Mouse (Mus musculus) heart, embryonic 14.5 days (tissue): ENCODE results near the gene Samd14. TPM values are rescaled to one million over a fixed set of nuclear protein-coding genes. Genes with fewer than 3 reads are reported as not detected.

ENCODE experiments used
- ATAC-seq: fragments of 200-750 bp; cut with Nextera tagmentation; 2 replicates; pipeline ENCODE4 v1.8.0; 2017; ENCODE audit warnings: low read depth, moderate TSS enrichment; ENCODE audit not compliant: insufficient number of reproducible peaks, insufficient read depth, low FRiP score
- H3K27ac ChIP-seq, 2 experiments: fragments of 200-500 bp in 1 of 2; fragments of 300-500 bp in 1 of 2; sonication (generic) in 1 of 2; replicated peaks in 1 of 2; 2 replicates each; pipeline ENCODE4 v1.5.1; 2012 to 2014; ENCODE audit warnings: low read depth in 2 of 2, low read length in 2 of 2, control low read depth in 1 of 2, mild to moderate bottlenecking in 1 of 2, mixed read lengths in 1 of 2; ENCODE audit not compliant: control insufficient read depth in 1 of 2, insufficient read depth in 1 of 2
- H3K27me3 ChIP-seq: fragments of 300-500 bp; sonication (generic); 2 replicates; pipeline ENCODE4 v1.6.1; 2014; ENCODE audit warnings: mild to moderate bottlenecking, low read length, control low read depth; ENCODE audit not compliant: control insufficient read depth, insufficient read depth
- H3K36me3 ChIP-seq: fragments of 300-500 bp; sonication (generic); 2 replicates; pipeline ENCODE4 v1.6.1; 2014; ENCODE audit warnings: mild to moderate bottlenecking, control low read depth, low read length, mixed read lengths; ENCODE audit not compliant: control insufficient read depth, insufficient read depth
- H3K4me1 ChIP-seq, 2 experiments: fragments of 200-500 bp in 1 of 2; fragments of 300-500 bp in 1 of 2; sonication (generic) in 1 of 2; 2 replicates each; pipeline ENCODE4 v1.6.1; 2012 to 2014; ENCODE audit warnings: low read length in 2 of 2, control low read depth in 1 of 2, mixed read lengths in 1 of 2; ENCODE audit not compliant: control insufficient read depth in 2 of 2, insufficient read depth in 2 of 2
- H3K4me2 ChIP-seq: fragments of 300-500 bp; sonication (generic); 2 replicates; pipeline ENCODE4 v1.6.1; 2014; ENCODE audit warnings: mild to moderate bottlenecking, low read length
- H3K4me3 ChIP-seq, 2 experiments: fragments of 200-500 bp in 1 of 2; fragments of 300-500 bp in 1 of 2; sonication (generic) in 1 of 2; 2 replicates each; pipeline ENCODE4 v1.5.1; 2012 to 2014; ENCODE audit warnings: low read length in 2 of 2, mild to moderate bottlenecking in 2 of 2, control low read depth in 1 of 2, low read depth in 1 of 2, moderate library complexity in 1 of 2; ENCODE audit not compliant: control insufficient read depth in 1 of 2, insufficient read depth in 1 of 2
- H3K9ac ChIP-seq: fragments of 300-500 bp; sonication (generic); 2 replicates; pipeline ENCODE4 v1.6.1; 2014; ENCODE audit warnings: mild to moderate bottlenecking, low read length
- H3K9me3 ChIP-seq: fragments of 300-500 bp; sonication (generic); 2 replicates; pipeline ENCODE4 v1.6.1; 2016; ENCODE audit warnings: low read length, control low read depth; ENCODE audit not compliant: control insufficient read depth
- WGBS: fragments of 180-500 bp; shearing (Covaris S2); extraction: QIAGEN DNeasy Blood & Tissue Kit; methylation state at CpG from one replicate; pipeline ENCODE4 v1.1.7; 2014; 5-methylcytosine and 5-hydroxymethylcytosine counted together
- polyA plus RNA-seq: library from polyadenylated mRNA; unstranded; fragments of >200 nt; fragmentation: Nextera tagmentation; extraction: Ambion mirVana; gene quantifications from 2 replicates; pipeline ENCODE4 v1.2.1, GENCODE M21; 2014

Samd14 gene
- polyA plus RNA-seq, 1 experiment from 2014 or later = 10.1 TPM

- Histone ChIP-seq H3K4me2 (peak overlapping the region; percentile 48), H3K4me3 (no peak overlapping the region), H3K36me3 (no peaks in the 10 kb centered on the region), H3K9ac (no peak overlapping the region), H3K4me1 (peaks cover 57 to 76% of the 10 kb centered on the region in 2 experiments), H3K9me3 (no peaks in the 10 kb centered on the region), H3K27ac (peak overlapping the region; percentile 90 to 91), H3K27me3 (no peaks in the 10 kb centered on the region)
- WGBS = 16% methylated on average over 7 of the region's 7 CpGs
- peak; percentile 78 for ATAC-seq
Observed at GRCm38 (mm10) chr11:95071266-95071665, 61.6 kb downstream of the Samd14 start.

- Histone ChIP-seq H3K36me3 (no peaks in the 10 kb centered on the region), H3K27me3 (no peaks in the 10 kb centered on the region), H3K4me3 (no peak overlapping the region), H3K9me3 (no peaks in the 10 kb centered on the region), H3K4me1 (peaks cover 57 to 79% of the 10 kb centered on the region in 2 experiments), H3K27ac (peak overlapping the region; percentile 24 to 70), H3K9ac (peak overlapping the region; percentile 23; the same call in 1 of the 2 replicates), H3K4me2 (peak overlapping the region; percentile 19)
- no peak for ATAC-seq
- 72% methylated on average over 8 of the region's 8 CpGs for WGBS
Observed at GRCm38 (mm10) chr11:95072136-95072535, 62.5 kb downstream of the Samd14 start.

- H3K27me3 ChIP-seq = no peaks in the 10 kb centered on the region
- ATAC-seq = no peak
- no peak overlapping the region for H3K4me3 ChIP-seq
- no peaks in the 10 kb centered on the region for H3K9me3 ChIP-seq
- H3K4me2 ChIP-seq = no peak overlapping the region
- H3K36me3 ChIP-seq = no peaks in the 10 kb centered on the region
- H3K27ac ChIP-seq = peak overlapping the region in 1 of 2 experiments; percentile 56; a peak in 1 of 4 replicates
- H3K9ac ChIP-seq = no peak overlapping the region
- WGBS = 68% methylated on average over 5 of the region's 5 CpGs
- peaks cover 57 to 85% of the 10 kb centered on the region in 2 experiments for H3K4me1 ChIP-seq
Observed at GRCm38 (mm10) chr11:95072804-95073203, 63.1 kb downstream of the Samd14 start.

GRCm38 (mm10) chr11:95073835-95074234, 64.2 kb downstream of the Samd14 start:
- Histone ChIP-seq H3K4me2 (no peak overlapping the region), H3K36me3 (no peaks in the 10 kb centered on the region), H3K27ac (no peak overlapping the region), H3K9me3 (no peaks in the 10 kb centered on the region), H3K27me3 (no peaks in the 10 kb centered on the region), H3K9ac (no peak overlapping the region), H3K4me3 (no peak overlapping the region), H3K4me1 (peaks cover 57 to 88% of the 10 kb centered on the region in 2 experiments)
- no peak for ATAC-seq
- WGBS = 86% methylated on average over 4 of the region's 4 CpGs

GRCm38 (mm10) chr11:95074694-95075093, 65.0 kb downstream of the Samd14 start:
- no peaks in the 10 kb centered on the region for H3K36me3 ChIP-seq
- ATAC-seq = no peak
- H3K4me3 ChIP-seq = peak overlapping the region in 1 of 2 experiments; percentile 63; a peak in 1 of 4 replicates
- no peaks in the 10 kb centered on the region for H3K9me3 ChIP-seq
- H3K9ac ChIP-seq = no peak overlapping the region
- peak overlapping the region; percentile 78 for H3K4me2 ChIP-seq
- H3K27ac ChIP-seq = no peak overlapping the region
- 62% methylated on average over 4 of the region's 4 CpGs for WGBS
- no peaks in the 10 kb centered on the region for H3K27me3 ChIP-seq
- peaks cover 57 to 88% of the 10 kb centered on the region in 2 experiments for H3K4me1 ChIP-seq

- Histone ChIP-seq H3K4me1 (peaks cover 56 to 87% of the 10 kb centered on the region in 2 experiments), H3K9ac (peak overlapping the region; percentile 81), H3K9me3 (no peaks in the 10 kb centered on the region), H3K36me3 (no peaks in the 10 kb centered on the region), H3K27me3 (no peaks in the 10 kb centered on the region), H3K4me3 (peak overlapping the region; percentile 63 to 78), H3K4me2 (peak overlapping the region; percentile 78), H3K27ac (peak overlapping the region in 1 of 2 experiments; percentile 83; a peak in 2 of 4 replicates)
- no peak for ATAC-seq
- 5% methylated on average over 19 of the region's 19 CpGs for WGBS
Observed at GRCm38 (mm10) chr11:95075197-95076040, 65.7 kb downstream of the Samd14 start.
